Mouse (Mus musculus): ENCODE measurements around the gene Sar1a.
A peak's percentile ranks its signal among the peaks of the same experiment; 100 is the strongest.

Gene Sar1a

DNA sequence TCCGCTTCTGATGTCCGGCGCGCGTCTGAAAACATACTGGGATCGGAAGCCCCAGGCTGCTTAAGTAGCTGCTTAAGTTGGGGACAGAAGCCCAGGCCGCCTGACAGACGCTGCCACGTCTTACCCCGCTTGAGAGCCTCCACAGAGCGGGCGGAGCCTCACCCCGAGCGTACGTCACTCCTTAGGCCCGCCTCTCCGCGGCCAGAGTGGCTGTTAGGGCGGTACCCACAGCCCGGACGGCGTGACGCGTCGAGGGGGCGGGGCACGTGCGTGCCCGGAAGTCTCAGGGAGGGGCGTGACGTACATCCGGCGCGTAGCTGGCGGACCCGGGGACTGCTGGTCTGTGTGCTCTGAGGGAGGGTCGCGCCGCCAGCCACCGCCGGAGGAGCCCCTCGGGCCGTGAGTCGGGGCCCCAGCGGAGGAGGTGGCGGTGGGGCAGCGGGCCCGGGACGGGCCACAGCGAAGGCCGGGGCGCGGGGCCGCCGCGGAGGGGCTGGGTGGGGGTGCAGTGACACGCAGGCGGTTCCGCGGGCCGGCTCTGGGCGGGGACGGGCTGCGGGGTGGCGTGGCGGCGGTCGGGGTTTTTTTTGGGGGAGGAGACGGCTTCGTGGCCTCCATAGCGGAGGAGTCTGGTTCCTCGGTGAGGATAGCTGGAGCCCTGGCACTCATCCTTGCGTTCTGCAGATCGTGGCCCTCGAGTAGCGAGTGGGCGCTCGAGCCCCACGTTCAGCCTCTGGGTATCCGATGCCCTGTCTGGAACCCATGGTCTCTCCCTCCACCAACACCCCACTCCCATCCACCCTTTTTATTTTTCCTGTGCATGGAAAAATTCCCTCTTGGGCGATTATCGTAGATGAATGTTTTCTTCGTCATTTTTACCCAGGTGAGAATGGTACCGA lies at the start of gene Sar1a:
TSS of gene Sar1a (plus strand) at position 285 of the 899 bp plus-strand sequence.
- H3K27me3 ChIP-seq (ENCODE audit: control insufficient read depth, insufficient read depth, low read length, poor library complexity, severe bottlenecking), result no peaks in the 10 kb centered on the region
- H3K36me3 ChIP-seq (ENCODE audit: control insufficient read depth, insufficient read depth, low read length, poor library complexity, severe bottlenecking), result peaks cover 6% of the 10 kb centered on the region; the same call in 1 of the 2 replicates
- DNase-seq (ENCODE audit: low read depth, low spot score), result peak; percentile 99

DNA sequence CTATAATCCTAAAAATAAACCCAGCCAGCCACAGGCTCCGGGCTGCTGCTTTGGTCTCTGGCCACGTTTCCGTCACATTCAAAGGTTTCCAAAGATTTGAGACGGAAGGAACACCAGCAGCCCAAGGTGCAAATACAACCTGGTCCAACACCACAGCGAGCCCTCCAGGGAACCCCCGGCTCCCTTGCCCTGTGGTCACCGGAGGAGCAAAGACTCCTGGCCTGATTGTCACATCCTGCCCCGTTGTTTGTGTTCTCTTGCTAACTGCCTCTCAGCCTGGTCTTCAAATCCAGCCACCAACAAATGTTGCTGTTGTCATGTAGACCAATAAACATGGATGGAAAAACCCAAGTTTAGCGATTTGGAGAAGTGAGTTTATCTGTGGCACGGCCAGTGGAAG lies 47.7 kb upstream of the Sar1a start:
- Histone ChIP-seq H3K27me3 (ENCODE audit: control insufficient read depth, insufficient read depth, low read length, poor library complexity, severe bottlenecking) (no peaks in the 10 kb centered on the region), H3K36me3 (ENCODE audit: control insufficient read depth, insufficient read depth, low read length, poor library complexity, severe bottlenecking) (no peaks in the 10 kb centered on the region)
- no peak for DNase-seq (ENCODE audit: low read depth, low spot score)

DNA sequence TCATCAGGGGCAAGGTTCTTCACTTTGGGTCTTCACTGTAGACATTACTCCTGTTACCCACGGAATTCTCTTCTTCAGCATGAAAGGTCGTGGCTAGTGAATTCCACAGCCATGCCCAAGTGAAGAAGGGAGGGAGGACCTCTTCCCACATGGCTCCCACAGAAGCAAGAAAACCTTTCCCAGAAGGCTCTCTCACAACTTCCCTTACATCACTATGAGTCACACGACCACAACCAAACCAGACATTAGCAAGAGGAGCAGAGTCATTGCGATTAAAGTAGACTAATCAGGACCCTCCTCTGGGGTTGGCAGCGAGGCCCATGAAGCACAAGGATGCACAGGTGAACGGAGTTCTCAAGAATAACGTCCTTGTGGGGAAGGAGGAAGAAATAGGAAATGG lies 43.0 kb upstream of the Sar1a start:
- Histone ChIP-seq H3K27me3 (ENCODE audit: control insufficient read depth, insufficient read depth, low read length, poor library complexity, severe bottlenecking) (no peaks in the 10 kb centered on the region), H3K36me3 (ENCODE audit: control insufficient read depth, insufficient read depth, low read length, poor library complexity, severe bottlenecking) (no peaks in the 10 kb centered on the region)
- no peak for DNase-seq (ENCODE audit: low read depth, low spot score)

DNA sequence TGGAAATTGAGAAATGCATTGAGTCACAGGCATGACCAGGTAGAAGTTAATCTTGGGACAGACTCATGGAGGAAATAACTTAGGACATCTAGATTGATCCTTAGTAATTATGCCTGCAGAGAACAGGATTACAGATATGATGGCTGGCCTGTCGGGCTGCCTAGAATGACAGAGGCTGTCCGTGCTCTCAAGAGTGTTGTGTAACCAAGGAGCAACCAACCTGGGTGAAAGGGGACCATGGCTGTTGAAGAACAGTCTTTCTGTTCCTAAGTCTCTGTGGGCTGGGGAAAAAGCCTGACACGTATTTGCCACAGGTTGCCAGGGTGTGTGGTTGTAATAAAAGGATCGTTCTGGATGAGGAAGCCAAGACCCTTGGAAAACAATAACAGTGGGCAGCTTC lies 39.7 kb upstream of the Sar1a start:
- H3K36me3 ChIP-seq (ENCODE audit: control insufficient read depth, insufficient read depth, low read length, poor library complexity, severe bottlenecking), result no peaks in the 10 kb centered on the region
- H3K27me3 ChIP-seq (ENCODE audit: control insufficient read depth, insufficient read depth, low read length, poor library complexity, severe bottlenecking), result no peaks in the 10 kb centered on the region
- no peak for DNase-seq (ENCODE audit: low read depth, low spot score)

- Histone ChIP-seq H3K36me3 (ENCODE audit: control insufficient read depth, insufficient read depth, low read length, poor library complexity, severe bottlenecking) (no peaks in the 10 kb centered on the region), H3K27me3 (ENCODE audit: control insufficient read depth, insufficient read depth, low read length, poor library complexity, severe bottlenecking) (no peaks in the 10 kb centered on the region)
- no peak for DNase-seq (ENCODE audit: low read depth, low spot score)
Observed at GRCm38 (mm10) chr10:61646557-61646956, 33.5 kb upstream of the Sar1a start.

GRCm38 (mm10) chr10:61647790-61648736 lies 32.0 kb upstream of the Sar1a start, which contains the start of gene Ppa1:
TSS of gene Ppa1 (plus strand) at chr10:61648552.
- no peaks in the 10 kb centered on the region for H3K27me3 ChIP-seq (ENCODE audit: control insufficient read depth, insufficient read depth, low read length, poor library complexity, severe bottlenecking)
- DNase-seq (ENCODE audit: low read depth, low spot score), result peak; percentile 91
- no peaks in the 10 kb centered on the region for H3K36me3 ChIP-seq (ENCODE audit: control insufficient read depth, insufficient read depth, low read length, poor library complexity, severe bottlenecking)

- peak; percentile 29 for DNase-seq (ENCODE audit: low read depth, low spot score)
- no peaks in the 10 kb centered on the region for H3K36me3 ChIP-seq (ENCODE audit: control insufficient read depth, insufficient read depth, low read length, poor library complexity, severe bottlenecking)
- no peaks in the 10 kb centered on the region for H3K27me3 ChIP-seq (ENCODE audit: control insufficient read depth, insufficient read depth, low read length, poor library complexity, severe bottlenecking)
Observed at GRCm38 (mm10) chr10:61648737-61649645, 31.1 kb upstream of the Sar1a start.

- DNase-seq (ENCODE audit: low read depth, low spot score), result no peak
- no peaks in the 10 kb centered on the region for H3K27me3 ChIP-seq (ENCODE audit: control insufficient read depth, insufficient read depth, low read length, poor library complexity, severe bottlenecking)
- H3K36me3 ChIP-seq (ENCODE audit: control insufficient read depth, insufficient read depth, low read length, poor library complexity, severe bottlenecking), result no peaks in the 10 kb centered on the region
Observed at GRCm38 (mm10) chr10:61654105-61654504, 26.0 kb upstream of the Sar1a start.

DNA sequence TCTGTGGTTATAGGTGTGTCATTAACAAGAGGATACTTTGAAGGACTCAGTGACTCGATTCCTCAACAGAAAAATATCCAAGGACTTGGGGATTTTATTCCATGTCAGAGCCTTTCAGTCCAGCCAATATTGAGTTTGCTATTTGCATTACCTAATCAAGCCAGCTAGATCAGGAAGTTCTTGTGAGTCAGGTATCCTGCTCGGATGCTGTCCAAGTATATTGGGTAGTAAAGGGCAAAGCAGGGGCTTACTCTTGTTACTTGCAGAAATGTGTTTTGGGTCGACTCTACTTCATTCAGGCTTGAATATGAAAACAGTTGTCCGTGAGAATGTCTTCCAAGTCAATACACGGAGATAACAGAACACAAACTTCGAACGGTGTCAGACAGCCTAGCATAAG lies 25.4 kb upstream of the Sar1a start:
- H3K27me3 ChIP-seq (ENCODE audit: control insufficient read depth, insufficient read depth, low read length, poor library complexity, severe bottlenecking), result no peaks in the 10 kb centered on the region
- DNase-seq (ENCODE audit: low read depth, low spot score), result no peak
- H3K36me3 ChIP-seq (ENCODE audit: control insufficient read depth, insufficient read depth, low read length, poor library complexity, severe bottlenecking), result no peaks in the 10 kb centered on the region

DNA sequence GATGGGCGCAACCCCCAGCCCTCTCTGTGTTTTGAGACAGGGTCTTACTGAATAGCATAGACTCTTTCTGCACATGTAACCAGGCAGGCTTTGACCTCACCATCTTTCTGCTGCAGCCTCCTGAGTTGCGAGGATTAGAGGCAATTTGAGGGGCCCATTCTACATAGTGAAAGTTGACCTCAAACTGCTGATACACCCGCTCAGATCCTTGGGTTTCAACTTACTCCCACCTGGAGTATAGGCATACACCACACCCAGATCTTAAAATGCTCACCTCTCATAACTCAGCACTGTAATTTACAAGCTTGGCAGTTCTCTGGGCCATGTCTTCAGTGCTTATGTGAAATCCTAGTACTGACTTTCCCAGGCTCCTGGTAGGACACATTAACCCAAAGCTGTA lies 24.9 kb upstream of the Sar1a start:
- H3K27me3 ChIP-seq (ENCODE audit: control insufficient read depth, insufficient read depth, low read length, poor library complexity, severe bottlenecking), result no peaks in the 10 kb centered on the region
- H3K36me3 ChIP-seq (ENCODE audit: control insufficient read depth, insufficient read depth, low read length, poor library complexity, severe bottlenecking), result no peaks in the 10 kb centered on the region
- no peak for DNase-seq (ENCODE audit: low read depth, low spot score)

- Histone ChIP-seq H3K36me3 (ENCODE audit: control insufficient read depth, insufficient read depth, low read length, poor library complexity, severe bottlenecking) (no peaks in the 10 kb centered on the region), H3K27me3 (ENCODE audit: control insufficient read depth, insufficient read depth, low read length, poor library complexity, severe bottlenecking) (no peaks in the 10 kb centered on the region)
- DNase-seq (ENCODE audit: low read depth, low spot score), result no peak
Observed at GRCm38 (mm10) chr10:61656928-61657882, 22.9 kb upstream of the Sar1a start.

- peak; percentile 77 for DNase-seq (ENCODE audit: low read depth, low spot score)
Observed at GRCm38 (mm10) chr10:61657985-61658384, 22.1 kb upstream of the Sar1a start.

DNA sequence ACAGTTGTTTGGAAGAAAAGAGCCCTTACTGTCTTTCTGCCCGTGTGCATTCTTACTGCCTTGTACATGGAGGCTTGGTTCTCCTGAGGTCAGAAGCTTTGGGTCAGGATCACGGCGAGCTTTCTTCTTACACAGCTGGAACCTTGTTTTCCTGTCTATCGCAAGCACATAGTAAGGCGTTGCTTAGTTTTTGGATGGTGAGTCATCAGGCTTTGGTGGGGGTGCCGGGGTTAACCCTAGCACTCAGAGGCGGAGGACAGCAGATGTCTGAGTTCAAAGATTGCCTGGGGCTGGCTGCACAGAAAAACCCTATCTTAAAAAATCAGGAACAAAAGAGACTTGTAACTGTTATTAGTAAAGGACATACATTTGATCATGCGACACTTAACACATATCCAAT lies 18.2 kb upstream of the Sar1a start:
- H3K36me3 ChIP-seq (ENCODE audit: control insufficient read depth, insufficient read depth, low read length, poor library complexity, severe bottlenecking), result no peaks in the 10 kb centered on the region
- H3K27me3 ChIP-seq (ENCODE audit: control insufficient read depth, insufficient read depth, low read length, poor library complexity, severe bottlenecking), result no peaks in the 10 kb centered on the region
- no peak for DNase-seq (ENCODE audit: low read depth, low spot score)

More at GRCm38 (mm10) chr10:61657985-61658384, 22.1 kb upstream of the Sar1a start:
- no peaks in the 10 kb centered on the region for H3K36me3 ChIP-seq (ENCODE audit: control insufficient read depth, insufficient read depth, low read length, poor library complexity, severe bottlenecking)
- H3K27me3 ChIP-seq (ENCODE audit: control insufficient read depth, insufficient read depth, low read length, poor library complexity, severe bottlenecking), result no peaks in the 10 kb centered on the region

All from splenic B cell, adult 2 months (primary cell).